Mouse (Mus musculus) embryo, embryonic 10.5 days (tissue): Measurements from ENCODE around the gene Dao.

Experiments
- DNase-seq: peaks from one replicate; pipeline ENCODE4 v3.0.0-alpha.2; 2015; ENCODE audit warnings: low spot score

Dao gene

DNA sequence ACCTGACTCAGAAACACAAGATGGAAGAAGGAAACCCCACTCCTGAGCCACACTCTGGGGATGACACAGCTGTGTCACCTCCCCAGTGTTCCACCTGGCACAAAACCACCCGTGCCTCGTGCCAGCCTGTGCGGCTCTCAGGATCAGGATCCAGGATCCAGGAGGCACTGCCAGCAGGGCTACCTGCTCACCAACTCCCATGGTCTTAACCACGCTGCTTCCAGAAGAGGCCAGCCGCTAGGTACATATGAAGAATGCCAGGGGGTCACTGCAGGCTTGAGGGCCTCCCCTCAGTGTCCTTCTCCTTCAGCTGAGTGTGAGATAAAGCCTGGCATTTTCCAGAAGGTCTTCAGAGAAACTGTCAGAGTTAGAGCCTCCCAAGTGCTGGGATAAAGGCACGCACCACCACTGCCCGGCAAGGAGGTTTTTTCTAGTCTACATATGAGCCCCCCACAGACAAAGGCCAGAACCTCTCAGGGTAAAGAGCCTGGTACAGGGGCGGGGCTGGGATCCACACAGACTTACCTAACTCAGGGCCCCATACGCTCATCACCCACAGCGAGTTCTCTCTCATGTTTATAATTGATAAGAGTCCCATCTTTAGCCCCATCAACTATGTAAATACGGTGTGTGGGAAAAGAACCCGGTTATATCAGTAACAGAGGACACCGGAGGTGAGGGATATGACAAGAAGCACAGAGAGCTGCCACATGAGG is 19.3 kb upstream of the Dao start:
- DNase-seq: no peak

DNA sequence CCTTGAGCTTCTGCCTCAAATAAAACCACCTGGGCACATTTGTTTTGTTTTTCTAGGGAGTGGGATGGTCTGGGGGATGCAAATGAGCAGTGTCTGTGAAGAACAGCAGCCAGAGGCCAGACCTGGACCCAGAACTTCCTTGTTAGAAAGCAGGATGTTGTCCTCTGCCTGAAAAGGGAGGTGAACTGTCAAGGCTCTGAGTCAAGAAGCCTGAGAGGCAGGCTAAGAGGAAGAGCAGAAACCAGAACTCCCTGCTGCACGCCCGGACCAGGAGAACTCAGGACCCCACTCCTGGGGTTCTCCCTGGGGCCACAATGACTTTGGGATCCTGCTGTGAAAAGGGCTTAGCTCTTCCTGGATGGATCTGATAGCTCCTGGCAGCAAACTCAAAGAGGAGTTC is 17.8 kb upstream of the Dao start:
- DNase-seq: no peak

DNA sequence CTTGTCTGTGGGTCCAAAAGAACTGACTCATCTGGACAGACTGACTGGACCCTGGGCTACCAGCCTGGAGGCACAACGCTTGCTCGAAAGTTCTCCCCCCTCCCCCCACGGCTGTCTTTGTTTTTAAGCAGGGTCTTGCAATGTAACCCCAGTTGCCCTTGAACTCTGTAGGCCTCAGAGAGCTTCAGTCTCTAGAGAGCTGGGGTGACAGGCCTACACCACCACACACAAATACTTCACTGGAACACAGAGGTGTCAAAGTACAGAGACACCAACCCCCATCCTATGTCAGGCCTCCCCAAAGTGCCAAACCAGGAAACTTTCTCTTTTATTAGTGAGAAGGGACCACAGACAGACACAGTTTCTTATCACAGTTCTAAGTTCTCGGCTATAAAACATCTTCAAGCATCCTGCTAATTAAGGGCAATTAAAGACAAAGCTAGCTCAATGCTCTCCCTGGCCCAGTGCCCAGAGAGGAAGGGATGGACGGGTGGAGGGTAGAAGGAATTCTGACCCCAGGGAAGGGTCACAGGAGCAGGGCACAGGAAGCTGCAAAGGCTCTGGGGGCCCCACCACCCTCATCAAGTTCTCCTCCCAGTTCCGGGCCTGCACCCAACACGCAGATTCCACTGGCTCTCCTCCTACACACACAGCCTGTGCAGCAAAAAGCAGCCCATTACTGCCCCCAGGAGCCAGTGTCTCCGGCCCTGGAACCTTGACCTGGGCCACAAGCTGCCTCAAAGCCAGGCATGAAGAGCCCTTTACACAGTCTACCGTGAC is 17.1 kb upstream of the Dao start:
- no peak for DNase-seq

DNA sequence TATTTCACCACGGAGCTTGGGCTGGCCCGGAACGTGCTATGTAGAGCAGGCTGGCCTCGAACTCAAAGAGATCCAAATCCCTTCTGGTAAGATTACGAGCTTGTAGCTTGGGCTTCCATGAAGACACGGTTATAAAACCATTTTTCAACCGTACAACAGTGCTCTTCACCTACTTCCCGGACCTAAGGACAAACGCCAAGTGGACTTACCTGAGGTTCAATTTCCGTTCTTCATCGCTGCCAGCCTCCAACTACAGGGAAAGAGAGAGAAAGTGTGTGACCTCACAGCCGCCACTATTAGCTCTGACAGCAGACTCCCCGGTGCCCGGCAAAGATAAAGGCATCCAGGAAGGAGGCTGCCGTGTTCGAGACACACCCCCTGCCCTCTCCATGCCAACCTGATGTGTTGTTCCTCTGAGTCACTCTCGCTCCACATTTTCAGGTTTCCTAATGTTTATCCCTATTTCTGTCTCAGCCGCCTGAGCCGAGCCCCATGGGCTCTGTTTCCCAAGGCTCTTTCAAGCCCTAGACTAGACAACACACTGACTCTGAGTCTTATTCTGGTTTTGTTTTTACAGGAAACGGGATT is 14.0 kb upstream of the Dao start:
- no peak for DNase-seq

DNA sequence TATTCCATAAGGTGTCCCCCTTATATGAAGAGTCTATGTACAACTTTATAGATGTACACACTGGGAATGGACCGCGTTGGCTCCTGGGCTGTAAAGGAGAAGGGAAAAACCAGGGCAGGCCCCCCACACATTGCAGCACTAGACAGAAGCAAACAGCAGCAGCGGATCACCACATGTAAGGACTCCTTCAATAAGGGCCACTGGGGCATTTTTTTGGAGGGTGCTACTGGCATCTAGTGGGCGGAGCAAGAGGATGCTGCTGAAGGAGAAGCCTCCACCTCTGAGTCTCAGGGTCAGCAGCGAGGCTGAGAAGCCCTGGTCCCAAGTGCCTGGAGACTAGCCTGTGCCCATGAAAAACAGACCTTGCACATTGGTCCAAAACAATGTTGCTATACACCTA is 12.9 kb upstream of the Dao start:
- no peak for DNase-seq

DNA sequence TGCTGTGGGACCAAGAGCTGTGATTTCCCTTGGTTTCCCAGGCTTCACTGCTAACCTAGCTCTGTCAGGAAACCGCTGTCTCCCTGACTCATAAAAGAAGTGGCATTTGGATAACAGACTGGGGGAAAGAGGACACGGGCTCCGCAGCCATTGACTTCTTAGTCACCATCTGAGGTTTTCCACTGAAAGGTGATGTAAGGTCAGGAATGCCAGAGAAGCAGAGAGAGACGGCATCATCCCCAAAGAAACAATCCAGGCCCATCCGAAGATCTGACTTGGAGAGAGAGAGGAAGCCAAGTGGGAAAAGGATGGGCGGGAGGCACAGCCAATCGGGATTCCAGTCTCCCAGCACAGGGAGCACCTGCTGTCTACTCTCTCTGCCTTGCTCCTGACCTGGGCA is 12.4 kb upstream of the Dao start:
- no peak for DNase-seq

DNA sequence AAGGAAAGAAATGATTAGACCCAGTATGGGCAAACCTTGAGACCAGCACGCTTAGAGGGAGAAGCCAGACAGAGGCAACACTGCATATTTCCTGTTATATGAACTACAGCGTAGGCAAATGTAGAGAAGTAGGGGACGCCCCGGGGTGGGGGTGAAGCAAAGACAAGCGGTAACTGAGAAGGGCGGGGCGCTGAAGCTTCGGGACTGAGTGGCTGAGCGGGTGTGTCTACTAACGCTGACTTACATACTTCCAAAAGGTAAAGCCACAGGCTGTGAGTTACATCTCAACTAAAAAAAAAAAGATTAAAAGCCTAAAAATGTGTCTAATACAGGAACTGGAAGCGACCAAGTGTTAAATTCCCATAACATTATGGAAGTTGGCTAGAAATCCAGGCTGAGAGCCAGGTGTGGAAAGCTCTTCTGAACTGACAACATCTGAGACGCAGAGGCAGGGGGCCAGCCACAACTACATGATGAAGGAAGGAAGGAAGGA is 11.1 kb upstream of the Dao start:
- DNase-seq: no peak

DNA sequence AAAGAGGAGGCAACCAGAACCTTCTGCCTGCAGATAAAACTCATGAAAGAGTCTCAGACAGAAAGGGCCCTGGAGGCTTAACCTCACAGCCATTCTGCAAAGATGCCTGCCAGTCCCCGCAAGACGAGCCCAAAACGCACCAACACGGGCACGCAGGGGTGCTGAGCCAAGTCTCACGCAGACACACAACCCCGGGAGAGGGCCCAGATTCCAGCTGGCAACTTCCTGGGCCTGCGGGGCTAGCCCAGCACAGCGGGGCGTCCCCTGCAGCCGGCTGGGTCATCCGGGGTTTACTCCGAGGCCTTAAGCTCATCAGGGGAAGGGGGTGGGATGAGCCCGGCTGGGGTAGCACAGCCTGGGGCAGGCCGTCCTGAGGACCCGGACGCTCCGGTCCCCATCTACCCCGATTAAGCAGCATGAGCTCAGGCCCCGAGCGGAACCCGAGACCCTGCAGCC is 10.4 kb upstream of the Dao start:
- peak; percentile 76 for DNase-seq

DNA sequence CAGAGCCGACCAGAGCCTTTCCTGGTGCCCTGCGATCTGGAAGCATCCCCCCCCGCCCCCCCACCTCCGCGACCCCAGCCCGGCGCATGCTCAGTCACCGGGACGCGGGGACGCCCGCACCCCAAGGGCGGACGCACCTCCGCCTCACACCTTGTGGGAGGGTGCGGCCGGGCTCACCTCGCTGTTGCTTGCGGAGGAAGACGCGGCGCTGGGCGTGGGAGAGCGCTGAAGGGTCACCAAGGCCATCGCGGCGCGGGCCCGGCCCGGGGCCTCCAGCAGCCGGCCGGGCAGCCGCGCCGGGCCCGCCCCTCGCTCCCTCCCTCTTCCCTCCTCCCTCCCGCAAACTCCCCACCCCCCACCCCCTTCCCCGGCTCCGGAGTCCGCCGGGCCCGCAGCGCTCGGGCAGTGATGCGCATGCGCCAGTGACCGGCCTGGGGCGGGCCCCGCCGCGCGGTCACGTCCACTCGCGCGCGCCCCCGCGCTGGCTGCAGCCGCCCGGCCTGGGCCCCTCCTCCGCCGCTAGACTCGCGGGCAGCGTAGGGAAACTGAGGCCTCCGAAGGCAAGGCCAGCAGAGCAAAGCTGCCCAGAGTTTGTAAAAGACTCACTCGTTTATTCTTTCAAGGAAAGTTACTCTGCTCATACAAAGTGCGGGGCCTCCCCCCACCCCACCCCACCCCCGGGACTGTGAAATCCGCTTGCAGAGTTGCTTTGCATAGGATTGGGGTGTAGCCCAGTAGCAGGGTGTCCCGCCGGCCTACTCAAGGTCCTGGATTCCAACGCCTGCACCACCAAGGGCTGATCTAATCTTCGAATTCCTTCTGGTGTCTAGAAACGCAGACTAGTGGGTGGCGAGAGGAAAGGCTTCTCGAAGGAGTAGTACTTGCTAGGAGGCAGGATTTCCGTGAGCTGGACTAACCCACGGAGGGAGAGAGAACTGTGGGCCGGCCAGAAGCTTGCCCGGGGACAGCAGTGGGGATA is 9.7 kb upstream of the Dao start, which contains the start of gene Ssh1:
Gene Ssh1, minus strand, starts transcription at position 408 of the 979 bp plus-strand sequence.
- peak; percentile 91 for DNase-seq

DNA sequence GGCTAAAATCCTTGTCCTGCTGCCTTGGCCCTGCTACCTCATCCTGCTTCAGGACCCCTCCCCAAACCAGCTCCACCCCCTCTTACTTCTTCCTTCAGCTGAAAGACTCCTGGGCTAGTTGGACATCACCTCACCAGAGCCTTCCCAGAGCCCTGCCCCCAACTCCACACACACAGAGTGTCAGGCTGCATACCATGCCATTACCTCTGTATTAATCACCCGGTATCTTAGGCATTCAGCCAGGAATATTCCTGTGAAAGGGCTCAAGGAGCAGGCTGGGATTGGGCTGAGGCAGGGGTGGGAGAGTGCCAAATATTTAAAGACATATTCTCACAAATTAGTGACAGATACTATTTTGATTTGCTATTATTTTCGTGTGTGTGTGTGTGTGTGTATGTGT is 7.0 kb upstream of the Dao start:
- DNase-seq: no peak

DNA sequence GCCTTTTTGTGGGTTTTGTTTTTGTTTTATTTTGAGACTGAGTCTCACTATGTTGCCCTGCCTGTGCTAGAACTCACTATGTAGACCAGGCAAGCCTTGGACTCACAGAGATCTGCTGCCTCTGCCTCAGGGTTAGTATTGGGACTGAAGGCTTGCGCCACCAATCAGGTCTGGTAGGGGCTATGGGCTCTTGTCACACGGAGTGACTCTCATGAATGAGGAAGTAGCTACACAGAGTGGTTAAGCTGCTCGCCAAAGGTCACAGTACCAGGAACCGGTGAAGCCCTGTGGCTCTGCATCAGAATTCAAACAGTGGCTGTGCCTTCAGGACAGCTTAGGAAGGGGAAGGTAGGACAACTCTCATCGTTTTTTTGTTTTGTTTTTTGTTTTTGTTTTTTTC is 4.1 kb upstream of the Dao start:
- DNase-seq: no peak

DNA sequence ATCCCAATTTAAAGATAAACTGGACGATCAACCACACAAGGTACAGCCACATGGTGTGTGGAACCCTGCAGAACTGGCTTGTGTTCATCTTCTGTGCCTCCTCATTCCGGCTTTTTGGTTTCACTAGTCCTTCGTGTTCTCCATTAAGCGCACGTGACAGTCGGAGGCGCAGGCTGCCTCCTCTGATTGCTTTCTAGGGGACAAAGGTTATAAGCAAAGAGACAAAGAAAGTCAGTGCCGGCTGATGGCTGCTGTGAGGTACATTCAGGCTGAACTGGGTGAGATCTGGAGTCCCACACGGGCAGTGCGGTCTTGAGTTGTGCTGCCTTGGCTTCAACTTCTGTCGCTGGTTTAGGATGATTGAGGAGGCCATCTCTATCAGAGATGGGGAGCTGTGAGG is 1.1 kb downstream of the Dao start:
- no peak for DNase-seq

DNA sequence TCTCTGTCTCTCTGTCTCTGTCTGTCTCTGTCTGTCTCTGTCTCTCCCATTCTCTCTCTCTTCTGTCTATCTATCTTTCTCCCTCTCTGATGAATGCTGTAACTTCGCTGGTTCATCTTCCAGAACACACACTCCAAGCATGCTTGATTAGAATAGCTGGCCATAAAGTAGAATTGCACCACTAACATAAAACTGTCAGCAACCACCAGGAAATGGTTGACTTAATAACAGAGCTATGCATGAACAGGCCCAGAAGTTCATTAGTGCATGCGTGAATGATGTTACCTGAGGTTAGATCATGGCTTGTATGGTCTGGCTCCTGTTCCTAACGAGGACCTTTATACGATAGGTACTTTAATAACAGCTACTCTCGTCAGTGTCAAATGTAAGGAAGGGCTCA is 1.6 kb downstream of the Dao start:
- DNase-seq: no peak

DNA sequence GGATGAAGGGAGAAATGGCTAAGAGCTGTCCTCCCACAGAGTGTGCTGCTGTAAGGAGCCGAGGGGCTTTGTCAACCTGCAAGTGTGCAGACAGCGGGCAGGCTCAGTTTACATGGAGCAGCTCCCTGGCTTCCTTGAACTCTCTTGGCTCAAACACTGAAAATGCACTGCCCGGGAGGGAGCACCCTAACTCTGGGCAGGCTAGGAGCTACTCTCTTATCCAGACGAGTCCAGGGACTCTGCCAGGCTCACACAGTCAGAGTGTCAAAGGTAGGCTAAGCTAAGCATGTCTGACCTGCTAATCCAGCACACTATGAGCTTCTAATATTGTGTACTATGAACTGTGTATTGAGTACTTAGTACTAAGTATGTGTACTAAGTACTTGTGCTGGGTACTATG is 3.5 kb downstream of the Dao start:
- DNase-seq: no peak

DNA sequence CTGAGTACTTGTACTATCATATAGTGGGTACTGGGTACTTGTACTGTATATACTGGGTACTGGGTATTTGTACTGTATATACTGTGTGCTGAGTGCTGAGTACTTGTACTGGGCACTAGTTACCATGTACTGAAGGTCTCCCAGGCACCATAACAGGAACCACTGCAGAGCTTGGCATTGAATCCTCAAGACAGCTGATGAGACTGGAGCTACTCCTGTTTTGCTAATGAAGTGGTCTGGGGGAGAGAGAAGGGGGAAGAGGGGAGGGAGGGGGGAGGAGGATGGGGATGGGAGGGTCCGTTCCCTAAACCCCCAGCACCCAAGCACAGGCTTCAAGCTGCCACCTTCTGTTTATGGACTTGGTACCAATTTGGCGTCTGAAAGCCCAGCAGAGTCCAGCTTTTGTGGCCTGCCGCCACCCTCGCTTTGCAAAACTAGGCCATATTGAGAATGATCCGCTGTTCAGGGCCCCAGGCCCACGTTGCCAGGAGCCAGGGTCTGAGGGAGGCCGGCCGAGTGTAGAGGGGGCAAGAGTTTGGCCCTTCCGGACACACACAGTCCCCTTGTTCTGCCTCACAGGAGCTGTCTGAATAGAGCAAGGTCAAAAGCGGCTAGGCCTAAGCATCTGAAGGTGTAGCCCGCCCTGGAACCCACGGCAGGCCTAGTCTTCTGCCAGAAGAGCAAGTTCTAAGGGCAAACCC is 4.4 kb downstream of the Dao start:
- DNase-seq: no peak

DNA sequence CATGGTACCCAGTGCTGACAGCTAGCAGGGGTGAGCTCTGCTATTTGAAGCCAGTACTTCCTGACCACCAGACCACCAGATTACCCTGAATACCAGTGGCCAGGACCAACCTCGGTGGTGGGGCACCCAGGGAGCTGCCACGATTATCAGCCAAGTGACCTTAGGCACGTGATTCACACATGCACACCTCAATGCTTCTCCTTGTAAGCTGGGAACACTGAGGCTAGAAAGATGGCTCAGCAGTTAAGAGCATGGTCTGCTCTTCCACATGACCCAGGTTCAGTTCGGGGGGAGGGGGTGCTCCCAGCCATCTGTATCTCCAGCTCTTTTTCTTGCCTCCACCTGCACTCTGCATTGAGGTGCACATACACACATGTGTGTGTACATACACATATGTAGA is 5.5 kb downstream of the Dao start:
- DNase-seq: no peak

DNA sequence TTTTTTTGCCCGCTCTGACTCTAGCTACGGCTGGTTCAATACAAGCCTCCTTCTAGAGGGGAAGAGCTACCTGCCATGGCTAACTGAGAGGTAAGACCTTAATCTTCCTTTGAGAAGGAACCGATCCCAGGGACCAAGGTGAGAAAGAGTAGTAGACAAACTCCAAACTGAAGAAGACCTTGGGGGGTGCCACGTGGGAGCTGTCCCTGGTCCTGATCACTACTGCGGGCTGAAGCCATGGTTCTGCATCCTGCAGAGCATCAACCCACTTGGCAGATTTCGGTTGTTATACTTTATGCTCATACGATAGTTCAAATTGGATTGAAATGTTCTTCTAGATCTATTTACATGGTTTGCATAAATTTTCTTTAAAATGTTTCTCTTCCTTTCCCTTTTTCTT is 11.6 kb downstream of the Dao start:
- peak; percentile 50 for DNase-seq

DNA sequence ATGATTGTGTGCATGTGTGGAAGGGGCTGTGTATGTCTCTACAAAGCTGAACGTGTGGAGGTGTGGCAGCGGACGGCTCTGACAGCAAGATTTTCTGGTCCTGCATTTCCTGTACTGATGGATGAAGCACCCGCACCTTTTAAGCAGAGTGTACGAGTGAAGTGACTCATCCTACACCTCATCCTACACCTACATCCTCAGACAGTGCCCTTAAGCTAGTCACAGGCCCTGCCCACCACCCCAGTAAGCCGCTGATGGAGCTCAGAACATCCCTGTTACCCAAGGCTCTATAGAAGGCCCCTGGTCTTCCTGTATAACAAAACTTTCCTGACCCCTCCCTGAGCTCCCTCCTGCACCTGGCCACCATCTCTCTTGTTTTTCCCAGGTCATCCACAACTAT is 20.9 kb downstream of the Dao start:
- no peak for DNase-seq

DNA sequence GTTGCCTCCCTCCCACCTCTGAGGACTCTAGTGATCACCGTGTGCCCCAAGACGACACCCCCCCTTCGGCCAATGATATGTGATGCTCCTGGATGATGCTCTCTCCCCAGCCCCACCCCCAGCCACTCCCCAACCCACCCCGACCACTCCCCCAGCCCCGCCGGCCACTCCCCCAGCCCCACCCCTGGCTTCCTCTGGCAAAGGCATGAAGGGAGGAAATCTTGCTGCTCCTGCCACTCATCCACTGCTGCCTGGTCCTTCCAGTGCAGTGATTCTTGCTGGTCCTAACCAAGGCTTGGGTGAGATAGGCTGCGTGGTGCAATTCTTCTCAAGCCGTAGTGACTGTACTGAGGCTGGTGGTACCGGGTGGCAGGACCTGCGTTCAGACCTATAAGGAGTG is 21.4 kb downstream of the Dao start:
- peak; percentile 23 for DNase-seq

DNA sequence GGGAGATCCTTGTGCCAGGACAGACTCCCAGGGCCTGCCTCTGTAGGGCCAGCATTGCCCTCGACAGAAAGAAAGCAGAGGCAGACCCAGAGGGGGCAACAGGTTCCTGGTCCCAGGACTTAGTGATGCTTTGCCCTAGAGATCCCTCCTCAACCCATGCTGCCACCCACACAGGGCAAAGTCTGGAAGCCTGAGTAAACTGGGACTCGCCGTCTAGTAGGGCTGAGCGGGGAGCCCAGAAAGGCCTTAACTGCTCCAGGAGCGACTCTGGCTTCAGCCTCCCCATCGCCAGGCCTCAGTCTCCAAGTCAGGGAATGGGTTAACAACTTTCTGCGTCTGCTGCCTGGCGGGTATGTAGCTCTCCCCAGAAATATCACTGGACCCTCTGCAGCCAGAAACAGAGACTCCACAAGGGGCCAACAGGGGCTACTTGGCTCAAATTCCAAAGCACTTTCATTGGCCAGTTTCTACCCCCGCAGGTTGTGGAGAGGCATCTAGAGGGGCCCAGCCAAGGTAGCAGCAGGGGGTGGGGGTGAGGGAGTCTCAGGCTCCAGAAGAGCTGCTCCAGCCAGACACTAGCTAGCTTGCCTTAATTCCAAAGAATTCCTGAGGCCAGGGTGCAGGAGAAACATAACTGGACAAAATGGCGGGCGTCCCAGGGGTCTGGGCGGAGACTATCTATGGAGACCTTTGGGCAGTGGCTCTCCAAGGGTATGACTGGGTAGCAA is 23.9 kb downstream of the Dao start:
- no peak for DNase-seq

DNA sequence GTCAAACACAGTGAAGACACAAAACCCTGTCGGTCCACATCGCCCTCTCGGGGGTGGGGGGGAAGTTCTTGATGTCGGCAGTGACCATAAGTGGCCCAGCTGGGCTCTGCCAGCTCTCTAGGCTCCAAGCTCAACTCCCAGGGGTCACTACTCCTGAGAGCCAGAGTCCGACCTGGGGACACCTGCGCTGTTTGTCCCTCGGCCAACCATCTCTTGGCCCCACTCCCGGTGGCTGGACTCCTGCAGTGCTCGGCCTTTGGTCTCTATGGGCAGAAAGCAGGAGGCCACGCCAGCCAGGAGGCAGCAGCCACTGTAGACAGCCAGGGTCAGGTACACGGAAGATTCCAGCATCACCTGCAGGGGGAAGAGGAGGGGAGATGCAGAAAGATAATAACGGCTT is 24.6 kb downstream of the Dao start:
- DNase-seq: no peak
